Mouse (Mus musculus): ENCODE data around the gene B3gnt3. TPM values are rescaled to one million over a fixed set of nuclear protein-coding genes. Genes with fewer than 3 reads are reported as not detected.

The B3gnt3 gene
- polyA plus RNA-seq, 1 experiment = 5.2 TPM

- no peak overlapping the region for H3K4me3 ChIP-seq (ENCODE audit: extremely low read depth, insufficient read depth, insufficient read length)
- no peak overlapping the region for H3K27ac ChIP-seq (ENCODE audit: insufficient read depth, low read length)
- no peak for DNase-seq (ENCODE audit: low read depth in 1 of 2, low spot score in 2 of 2)
- WGBS = 6% methylated on average over 24 of the region's 24 CpGs
- TF ChIP-seq POLR2A (IDR thresholded peaks at IDR 0.05; ENCODE audit: low read depth, low read length) (no peak), CTCF (IDR thresholded peaks at IDR 0.05; ENCODE audit: extremely low read depth, insufficient read depth, insufficient read length, insufficient replicate concordance) (no peak)
- H3K27me3 ChIP-seq (ENCODE audit: control insufficient read depth, insufficient read depth, low read length) = no peaks in the 10 kb centered on the region
- H3K36me3 ChIP-seq (ENCODE audit: control insufficient read depth, insufficient read depth, low read length) = no peaks in the 10 kb centered on the region
- peaks cover 2% of the 10 kb centered on the region; the same call in 1 of the 2 replicates for H3K4me1 ChIP-seq (ENCODE audit: control insufficient read depth, insufficient read depth, insufficient read length)
Measured at GRCm38 (mm10) chr8:71654600-71654999, 47.0 kb downstream of the B3gnt3 start.

- H3K36me3 ChIP-seq (ENCODE audit: control insufficient read depth, insufficient read depth, low read length) = no peaks in the 10 kb centered on the region
Measured at GRCm38 (mm10) chr8:71645510-71645909, 56.1 kb downstream of the B3gnt3 start.

More at GRCm38 (mm10) chr8:71645510-71645909, 56.1 kb downstream of the B3gnt3 start:
- Histone ChIP-seq H3K27ac (ENCODE audit: insufficient read depth, low read length) (no peak overlapping the region), H3K27me3 (ENCODE audit: control insufficient read depth, insufficient read depth, low read length) (no peaks in the 10 kb centered on the region), H3K4me1 (ENCODE audit: control insufficient read depth, insufficient read depth, insufficient read length) (no peaks in the 10 kb centered on the region), H3K4me3 (ENCODE audit: extremely low read depth, insufficient read depth, insufficient read length) (no peak overlapping the region)
- TF ChIP-seq CTCF (IDR thresholded peaks at IDR 0.05; ENCODE audit: extremely low read depth, insufficient read depth, insufficient read length, insufficient replicate concordance) (no peak), POLR2A (IDR thresholded peaks at IDR 0.05; ENCODE audit: low read depth, low read length) (no peak)
- no peak for DNase-seq (ENCODE audit: low read depth in 1 of 2, low spot score in 2 of 2)
- 83% methylated on average over 9 of the region's 9 CpGs for WGBS

Other genes starting within 250 kb of the B3gnt3 start
- 55.1 and 75.0 TPM in 2 replicates for gene Abhd8, start 238.1 kb downstream of the B3gnt3 start, polyA plus RNA-seq (2012; rRNA removed)
- gene Mrpl34, start 236.8 kb downstream of the B3gnt3 start, polyA plus RNA-seq (2012; rRNA removed) = 46.4 and 69.8 TPM in 2 replicates
- gene Dda1, start 232.6 kb downstream of the B3gnt3 start, polyA plus RNA-seq (2012; rRNA removed) = 67.8 and 83.4 TPM in 2 replicates
- gene Ano8, start 215.8 kb downstream of the B3gnt3 start, polyA plus RNA-seq (2012; rRNA removed) = 15.1 and 20.2 TPM in 2 replicates
- gene Gtpbp3, start 213.7 kb downstream of the B3gnt3 start, polyA plus RNA-seq (2012; rRNA removed) = 26.3 and 33.3 TPM in 2 replicates
- gene Plvap, start 190.0 kb downstream of the B3gnt3 start, polyA plus RNA-seq (2012; rRNA removed) = 383 and 496 TPM in 2 replicates
- gene Ccdc194, start 176.1 kb downstream of the B3gnt3 start, polyA plus RNA-seq (2012; rRNA removed) = 0.08 and 0.11 TPM in 2 replicates
- gene Bst2, start 164.3 kb downstream of the B3gnt3 start, polyA plus RNA-seq (2012; rRNA removed) = 371 and 457 TPM in 2 replicates
- 89.9 and 119 TPM in 2 replicates for gene Mvb12a, start 158.9 kb downstream of the B3gnt3 start, polyA plus RNA-seq (2012; rRNA removed)
- 8.5 and 8.9 TPM in 2 replicates for gene Tmem221, start 142.9 kb downstream of the B3gnt3 start, polyA plus RNA-seq (2012; rRNA removed)
- not detected in 2 replicates for gene Nxnl1, start 135.2 kb downstream of the B3gnt3 start, polyA plus RNA-seq (2012; rRNA removed)
- 38.2 and 47.0 TPM in 2 replicates for gene Slc27a1, start 132.9 kb downstream of the B3gnt3 start, polyA plus RNA-seq (2012; rRNA removed)
- 171 and 224 TPM in 2 replicates for gene Pgls, start 109.6 kb downstream of the B3gnt3 start, polyA plus RNA-seq (2012; rRNA removed)
- gene Fam129c, start 104.1 kb downstream of the B3gnt3 start, polyA plus RNA-seq (2012; rRNA removed) = 115 and 173 TPM in 2 replicates
- 159 and 216 TPM in 2 replicates for gene Colgalt1, start 90.8 kb downstream of the B3gnt3 start, polyA plus RNA-seq (2012; rRNA removed)
- 0.47 and 0.54 TPM in 2 replicates for gene Unc13a, start 30.0 kb downstream of the B3gnt3 start, polyA plus RNA-seq (2012; rRNA removed)
- 62.6 and 81.5 TPM in 2 replicates for gene Jak3, start 25.5 kb downstream of the B3gnt3 start, polyA plus RNA-seq (2012; rRNA removed)
- gene Insl3, start 12.6 kb downstream of the B3gnt3 start, polyA plus RNA-seq (2012; rRNA removed) = 52.4 and 70.9 TPM in 2 replicates
- gene Fcho1, start 23.9 kb upstream of the B3gnt3 start, polyA plus RNA-seq (2012; rRNA removed) = 247 and 301 TPM in 2 replicates
- 0.31 and 0.36 TPM in 2 replicates for gene Zfp709, start 180.2 kb upstream of the B3gnt3 start, polyA plus RNA-seq (2012; rRNA removed)
- 0.60 and 0.83 TPM in 2 replicates for gene Zfp882, start 206.8 kb upstream of the B3gnt3 start, polyA plus RNA-seq (2012; rRNA removed)
- gene Zfp617, start 206.8 kb upstream of the B3gnt3 start, polyA plus RNA-seq (2012; rRNA removed) = 0.99 and 1.3 TPM in 2 replicates
- 2.9 and 3.8 TPM in 2 replicates for gene Zfp961, start 249.2 kb upstream of the B3gnt3 start, polyA plus RNA-seq (2012; rRNA removed)

All from spleen, adult 2 months (tissue).